Mouse (Mus musculus) forebrain, embryonic 11.5 days (tissue): ENCODE results near the gene Mmp2. TPM values are rescaled to one million over a fixed set of nuclear protein-coding genes. Genes with fewer than 3 reads are reported as not detected.
"Not testable (repeated sequence)": the region's sequence is repeated elsewhere in the genome, so short reads cannot be mapped to it uniquely, and the experiment has no call there.

Experiments
- ATAC-seq: fragments of 200-750 bp; cut with Nextera tagmentation; replicated peaks from 2 replicates; pipeline ENCODE4 v1.8.0; 2017; ENCODE audit warnings: moderate TSS enrichment; ENCODE audit not compliant: low FRiP score
- DNase-seq: peaks from one replicate; pipeline ENCODE4 v3.0.0-alpha.2; 2017; ENCODE audit warnings: low spot score
- H3K27ac ChIP-seq: fragments of 300-500 bp; sonication (generic); 2 replicates; pipeline ENCODE4 v1.5.1; 2014; ENCODE audit warnings: low read depth, low read length
- H3K27me3 ChIP-seq: fragments of 300-500 bp; sonication (generic); 2 replicates; pipeline ENCODE4 v1.6.1; 2014; ENCODE audit warnings: mild to moderate bottlenecking, low read length, mixed read lengths; ENCODE audit not compliant: control insufficient read depth, insufficient read depth
- H3K36me3 ChIP-seq: fragments of 300-500 bp; sonication (generic); 2 replicates; pipeline ENCODE4 v1.6.1; 2014; ENCODE audit warnings: mild to moderate bottlenecking, low read length, moderate library complexity, mixed read lengths; ENCODE audit not compliant: control insufficient read depth, insufficient read depth
- H3K4me1 ChIP-seq: fragments of 300-500 bp; sonication (generic); replicated peaks from 2 replicates; pipeline ENCODE4 v1.6.1; 2014; ENCODE audit warnings: low read length, mixed read lengths; ENCODE audit not compliant: control insufficient read depth, insufficient read depth
- H3K4me2 ChIP-seq: fragments of 300-500 bp; sonication (generic); 2 replicates; pipeline ENCODE4 v1.6.1; 2014; ENCODE audit warnings: low read depth, mild to moderate bottlenecking, low read length, moderate library complexity, mixed read lengths; ENCODE audit not compliant: severe bottlenecking
- H3K4me3 ChIP-seq: fragments of 300-500 bp; sonication (generic); 2 replicates; pipeline ENCODE4 v1.5.1; 2014; ENCODE audit warnings: low read depth, low read length
- H3K9ac ChIP-seq: fragments of 300-500 bp; sonication (generic); 2 replicates; pipeline ENCODE4 v1.6.1; 2014; ENCODE audit warnings: low read length
- H3K9me3 ChIP-seq: fragments of 300-500 bp; sonication (generic); 2 replicates; pipeline ENCODE4 v1.6.1; 2016; ENCODE audit warnings: low read length, mixed read lengths; ENCODE audit not compliant: control insufficient read depth
- WGBS: fragments of 180-500 bp; shearing (Covaris S2); extraction: QIAGEN DNeasy Blood & Tissue Kit; methylation state at CpG from one replicate; pipeline ENCODE4 v1.1.7; 2014; 5-methylcytosine and 5-hydroxymethylcytosine counted together
- polyA plus RNA-seq: library from polyadenylated mRNA; unstranded; fragments of >200 nt; fragmentation: Nextera tagmentation; extraction: Ambion mirVana; gene quantifications from 2 replicates; pipeline ENCODE4 v1.2.1, GENCODE M21; 2014

Gene Mmp2
- polyA plus RNA-seq, 1 experiment from 2014 or later: 40.4 TPM

- Histone ChIP-seq H3K27ac (no peak overlapping the region), H3K27me3 (peaks cover 6% of the 10 kb centered on the region), H3K4me2 (no peak overlapping the region), H3K4me1 (0 out of 2 replicates have a peak, but pooled peaks cover 2% of the 10 kb centered on the region), H3K9me3 (no peaks in the 10 kb centered on the region), H3K36me3 (no peaks in the 10 kb centered on the region), H3K9ac (no peak overlapping the region), H3K4me3 (no peak overlapping the region)
- 83% methylated on average over 14 of the region's 14 CpGs for WGBS
- ATAC-seq: no peak
- DNase-seq: no peak
Measured at GRCm38 (mm10) chr8:92858475-92859182, 31.5 kb downstream of the Mmp2 start.

GRCm38 (mm10) chr8:92861977-92862376 lies 34.9 kb downstream of the Mmp2 start:
- ATAC-seq (no peak), DNase-seq (no peak)
- WGBS: 83% methylated on average over 1 of the region's 1 CpGs
- Histone ChIP-seq H3K9me3 (no peaks in the 10 kb centered on the region), H3K27me3 (no peaks in the 10 kb centered on the region), H3K27ac (no peak overlapping the region), H3K4me2 (no peak overlapping the region), H3K4me3 (no peak overlapping the region), H3K9ac (no peak overlapping the region), H3K4me1 (no peaks in the 10 kb centered on the region), H3K36me3 (no peaks in the 10 kb centered on the region)

- H3K4me3 ChIP-seq: no peak overlapping the region
- H3K4me1 ChIP-seq: no peaks in the 10 kb centered on the region
- H3K9ac ChIP-seq: no peak overlapping the region
- H3K4me2 ChIP-seq: no peak overlapping the region
- DNase-seq (no peak), ATAC-seq (no peak)
- H3K9me3 ChIP-seq: no peaks in the 10 kb centered on the region
- H3K27ac ChIP-seq: no peak overlapping the region
- no peaks in the 10 kb centered on the region for H3K27me3 ChIP-seq
- no peaks in the 10 kb centered on the region for H3K36me3 ChIP-seq
- 62% methylated on average over 7 of the region's 7 CpGs for WGBS
Measured at GRCm38 (mm10) chr8:92870281-92870680, 43.2 kb downstream of the Mmp2 start.

- Histone ChIP-seq H3K9me3 (no peaks in the 10 kb centered on the region), H3K4me1 (no peaks in the 10 kb centered on the region), H3K9ac (no peak overlapping the region), H3K36me3 (no peaks in the 10 kb centered on the region), H3K27ac (no peak overlapping the region), H3K27me3 (no peaks in the 10 kb centered on the region), H3K4me2 (no peak overlapping the region), H3K4me3 (no peak overlapping the region)
- ATAC-seq: no peak
- 70% methylated on average over 10 of the region's 10 CpGs for WGBS
- DNase-seq: no peak
Measured at GRCm38 (mm10) chr8:92872063-92872759, 45.1 kb downstream of the Mmp2 start.

- Histone ChIP-seq H3K4me2 (no peak overlapping the region), H3K36me3 (no peaks in the 10 kb centered on the region), H3K27me3 (no peaks in the 10 kb centered on the region), H3K27ac (no peak overlapping the region), H3K9me3 (no peaks in the 10 kb centered on the region), H3K4me3 (no peak overlapping the region), H3K4me1 (no peaks in the 10 kb centered on the region), H3K9ac (no peak overlapping the region)
- no peak for ATAC-seq
- DNase-seq: no peak
- 53% methylated on average over 10 of the region's 10 CpGs for WGBS
Measured at GRCm38 (mm10) chr8:92875795-92876194, 48.7 kb downstream of the Mmp2 start.

GRCm38 (mm10) chr8:92881247-92881646 lies 54.2 kb downstream of the Mmp2 start:
- Histone ChIP-seq H3K27ac (no peak overlapping the region), H3K9me3 (no peaks in the 10 kb centered on the region), H3K4me2 (no peak overlapping the region), H3K27me3 (no peaks in the 10 kb centered on the region), H3K9ac (no peak overlapping the region), H3K4me1 (no peaks in the 10 kb centered on the region), H3K36me3 (no peaks in the 10 kb centered on the region), H3K4me3 (no peak overlapping the region)
- DNase-seq: no peak
- WGBS: 78% methylated on average over 4 of the region's 4 CpGs
- ATAC-seq: no peak

- no peak for DNase-seq
- no peak overlapping the region for H3K4me2 ChIP-seq
- H3K4me3 ChIP-seq: no peak overlapping the region
- H3K9me3 ChIP-seq: no peaks in the 10 kb centered on the region
- no peaks in the 10 kb centered on the region for H3K36me3 ChIP-seq
- ATAC-seq: no peak
- H3K4me1 ChIP-seq: no peaks in the 10 kb centered on the region
- H3K27me3 ChIP-seq: no peaks in the 10 kb centered on the region
- no peak overlapping the region for H3K9ac ChIP-seq
- WGBS: 80% methylated on average over 2 of the region's 2 CpGs
- H3K27ac ChIP-seq: no peak overlapping the region
Measured at GRCm38 (mm10) chr8:92883771-92884170, 56.7 kb downstream of the Mmp2 start.

- H3K4me2 ChIP-seq, H3K27me3 ChIP-seq, H3K4me1 ChIP-seq, ATAC-seq, H3K36me3 ChIP-seq, H3K27ac ChIP-seq, DNase-seq, H3K4me3 ChIP-seq, H3K9me3 ChIP-seq, H3K9ac ChIP-seq: not testable (repeated sequence)
- WGBS: 96% methylated on average over 3 of the region's 3 CpGs
Measured at GRCm38 (mm10) chr8:92892216-92892615, 65.1 kb downstream of the Mmp2 start.

- Histone ChIP-seq H3K9me3 (no peaks in the 10 kb centered on the region), H3K27ac (no peak overlapping the region), H3K9ac (no peak overlapping the region), H3K4me3 (no peak overlapping the region), H3K4me2 (no peak overlapping the region), H3K27me3 (no peaks in the 10 kb centered on the region), H3K4me1 (no peaks in the 10 kb centered on the region), H3K36me3 (no peaks in the 10 kb centered on the region)
- DNase-seq (no peak), ATAC-seq (no peak)
- 84% methylated on average over 2 of the region's 2 CpGs for WGBS
Measured at GRCm38 (mm10) chr8:92893870-92894269, 66.8 kb downstream of the Mmp2 start.
